ENCODE assay signal across 11 mouse cellular contexts in the genomic region with DNA sequence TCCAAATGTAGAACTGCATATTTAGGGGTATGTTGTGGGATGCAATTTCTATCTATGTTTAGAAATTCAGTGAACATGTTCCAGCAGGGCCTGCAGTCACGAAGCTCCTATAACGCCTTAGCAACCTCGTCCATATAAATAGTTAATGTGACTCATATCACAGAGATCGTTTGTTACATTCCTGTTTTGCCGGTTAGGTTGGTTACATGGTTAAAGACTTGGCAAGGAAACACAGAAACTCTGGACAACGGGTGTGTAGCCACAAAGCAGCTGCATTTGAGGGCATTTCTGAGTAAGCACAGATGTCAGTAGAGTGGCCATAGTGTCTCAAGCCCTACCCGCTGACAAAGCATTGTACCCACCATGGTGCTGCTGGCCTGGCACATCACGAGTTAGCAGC.
A peak's percentile ranks its signal among the peaks of the same experiment; 100 is the strongest.
DNase-seq lines count a peak whose midpoint lies in the region; ATAC-seq lines count a peak whose summit lies in the region.
"Had no signal": no experiment of that assay in that cellular context is flagged by ENCODE, and none has a peak within 500 bp of the region (broad histone marks: within the 10 kb centered on the region; RNA-seq: fewer than 3 reads in every experiment).

No protein-coding gene starts in this region.

- ATAC-seq in kidney, embryonic 15.5 days (replicated peaks; ENCODE audit: low FRiP score): peak; percentile 57
- peak; percentile 31; the same call in 1 of the 2 replicates for ATAC-seq in common myeloid progenitor, adult 5-6 weeks (replicated peaks; ENCODE audit: low read depth, poor library complexity, severe bottlenecking)
- no peak for ATAC-seq in CD4-positive, CD25-positive, alpha-beta regulatory T cell, adult 4 months

- no peak overlapping the region for H3K4me2 ChIP-seq in kidney, embryonic 15.5 days

- no peaks in the 10 kb centered on the region for H3K27me3 ChIP-seq in kidney, embryonic 15.5 days
- H3K27me3 ChIP-seq: megakaryocyte, embryonic 14.5 days had no signal

- 0 out of 2 replicates have a peak, but pooled peaks cover 3% of the 10 kb centered on the region for H3K4me1 ChIP-seq in kidney, embryonic 15.5 days

- 71% methylated on average over 8 of the region's 8 CpGs for WGBS in kidney, embryonic 15.5 days

- DNase-seq in kidney, adult 8-10 months: no peak
- DNase-seq in 3T3-L1 (ENCODE audit: low read depth, low spot score): peak; percentile 90
- DNase-seq in lung, postnatal 36 days: peak; percentile 59
- no peak for DNase-seq in layer of hippocampus, adult 8-10 months (ENCODE audit: low spot score in 2 of 2)
- DNase-seq in gastrocnemius, postnatal 14 days: no peak
- DNase-seq: cerebellum, adult 11 months; kidney, postnatal 14 days had no signal

- H3K27ac ChIP-seq in kidney, embryonic 15.5 days: peak overlapping the region; percentile 56; the same call in 1 of the 2 replicates

- H3K4me3 ChIP-seq in kidney, embryonic 15.5 days (replicated peaks): no peak overlapping the region
- H3K4me3 ChIP-seq: megakaryocyte, embryonic 14.5 days had no signal

- H3K9me3 ChIP-seq in kidney, embryonic 15.5 days (replicated peaks): no peaks in the 10 kb centered on the region
- H3K9me3 ChIP-seq: megakaryocyte, embryonic 14.5 days had no signal

- no peaks in the 10 kb centered on the region for H3K36me3 ChIP-seq in kidney, embryonic 15.5 days

- intact Hi-C loops in gastrocnemius, postnatal 14 days (cut with DNase I; ENCODE audit: low total_unique reads): no loop called here

- H3K9ac ChIP-seq in kidney, embryonic 15.5 days: no peak overlapping the region

Comparison
In these comparisons a context has a peak if more than half of its experiments do, and no peak if none do; other contexts are left out.
1. DNase-seq: peak in 3T3-L1 (single experiment) and lung, postnatal 36 days (single experiment); none in kidney, adult 8-10 months (0 of 2), layer of hippocampus, adult 8-10 months (0 of 2) and gastrocnemius, postnatal 14 days (single experiment).